Mouse (Mus musculus) lung, adult 10 weeks (tissue): ENCODE data around the gene Gm49373. TPM values are rescaled to one million over a fixed set of nuclear protein-coding genes. Genes with fewer than 3 reads are reported as not detected.

Source experiments
- polyA plus RNA-seq: library from polyadenylated mRNA; stranded (reverse); fragments of 350-450 nt; fragmentation: Illumina TruSeq; extraction: RNeasy Lipid Tissue Mini Kit (QIAGEN cat#74804); gene quantifications from one replicate; pipeline ENCODE4 v1.2.3, GENCODE M21; 2014; ENCODE audit warnings: low read depth, low replicate concordance; ENCODE audit not compliant: insufficient read depth

Gm49373 gene
- 0.21 TPM for polyA plus RNA-seq

DNA sequence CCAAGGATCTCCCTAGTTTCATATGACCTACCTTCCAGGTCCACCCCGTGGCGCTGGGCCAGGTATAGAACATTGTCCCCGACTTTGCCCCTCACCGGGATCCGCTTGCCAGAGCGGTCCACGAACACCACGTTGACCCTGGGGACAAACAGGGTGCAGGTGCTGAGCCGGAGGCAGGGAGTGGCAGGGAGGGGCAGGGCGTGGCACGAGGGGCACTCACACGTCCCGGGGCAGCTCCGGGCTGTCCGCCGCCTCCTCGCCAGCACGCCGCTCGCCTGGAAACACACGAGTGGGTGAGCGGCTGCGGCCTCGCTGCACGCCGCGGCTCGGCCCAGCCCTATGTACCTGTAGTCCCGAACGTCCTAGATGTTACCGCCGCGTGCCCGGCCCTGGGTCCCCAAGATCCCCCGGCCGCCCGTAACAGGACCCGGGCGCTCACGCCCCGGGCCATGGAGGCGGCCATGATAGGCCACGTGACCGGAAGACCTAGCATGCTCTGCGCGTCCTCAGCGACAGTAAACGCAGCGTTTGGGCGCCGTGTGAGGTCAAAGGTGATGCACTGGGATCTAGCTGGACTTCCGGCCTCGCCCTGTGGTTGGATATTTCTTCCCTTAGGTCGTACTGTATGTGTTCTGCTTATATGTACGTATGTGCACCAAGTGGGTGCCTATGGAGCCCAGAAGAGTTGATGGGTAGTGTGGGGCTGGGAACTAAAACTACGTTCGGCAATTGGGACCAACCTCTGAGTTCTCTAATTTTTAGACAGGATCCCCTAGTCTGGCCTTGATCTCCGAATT, at the start of gene Gm49373, which contains the start of gene Fdx1l:
Gm49373 (minus strand) TSS at position 53 of the 797 bp plus-strand sequence.
Fdx1l (minus strand) TSS at position 571 of the 797 bp plus-strand sequence.

DNA sequence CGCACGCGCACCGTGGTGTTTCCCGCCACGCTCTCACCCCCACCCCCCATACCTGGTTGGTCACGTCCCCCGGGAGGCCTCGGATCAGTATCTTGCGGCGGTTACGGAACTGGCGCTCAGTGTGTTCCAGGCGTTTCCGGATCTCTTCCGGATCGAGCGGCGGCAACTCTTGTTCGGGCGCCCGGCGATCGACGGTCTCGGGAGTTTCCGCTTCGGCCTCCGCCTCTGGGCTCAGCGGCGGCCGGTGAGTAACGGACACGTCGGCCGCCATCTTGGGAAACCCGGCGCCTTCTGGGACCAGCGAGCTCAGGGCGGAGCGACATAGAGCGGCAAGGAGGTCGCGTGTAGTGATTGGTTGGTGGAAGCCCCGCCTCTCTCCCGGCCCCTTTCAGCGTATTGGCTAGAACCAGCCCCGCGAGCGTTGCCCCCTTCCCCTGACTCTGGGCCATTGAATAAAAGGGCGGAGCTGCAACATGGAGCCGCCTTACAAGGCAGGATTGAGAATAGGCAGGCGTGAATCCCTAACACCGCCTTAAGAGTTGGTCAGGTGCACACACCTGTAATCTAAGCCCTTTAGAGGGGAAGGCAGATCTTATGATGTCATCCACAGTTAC, 18.9 kb upstream of the Gm49373 start, which contains the start of the genes Gm38431 and Raver1:
Gm38431 (minus strand) TSS at position 291 of the 614 bp plus-strand sequence.
Raver1 (minus strand) TSS at position 302 of the 614 bp plus-strand sequence.

DNA sequence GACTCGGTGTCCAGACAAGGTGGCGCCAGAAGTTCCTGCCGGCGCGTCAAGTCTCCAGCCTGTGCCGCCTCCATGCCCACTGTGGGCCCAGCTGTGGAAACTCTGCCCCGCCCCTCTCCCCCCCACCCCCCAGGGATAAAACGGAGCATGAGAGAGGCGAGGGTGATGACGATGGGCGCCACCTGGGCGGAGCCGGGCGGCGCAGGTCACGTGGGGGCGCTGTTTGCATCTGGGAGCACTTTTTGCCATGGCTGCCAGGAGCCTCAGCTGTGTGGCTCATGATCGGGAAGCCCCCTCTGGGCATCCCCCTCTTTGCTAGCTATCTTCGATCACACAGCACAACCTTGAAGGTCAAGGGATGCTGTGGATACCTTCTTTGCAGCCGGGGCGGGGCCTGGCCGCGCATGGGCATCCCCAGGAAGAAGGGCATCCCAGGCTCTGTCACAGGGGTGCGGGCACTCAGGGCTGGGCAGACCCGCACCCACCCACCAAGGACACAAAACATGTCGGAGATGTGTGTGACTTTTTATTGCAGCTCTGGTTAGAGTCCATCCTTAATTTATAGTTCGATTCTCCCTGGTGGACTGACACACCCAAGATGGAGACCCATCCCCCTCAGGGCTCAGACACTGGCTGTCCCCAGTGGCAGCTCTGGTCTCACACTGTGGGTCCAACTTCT, 5.8 kb downstream of the Gm49373 start, which contains the start of gene Zglp1:
Zglp1 (minus strand) TSS at position 88 of the 679 bp plus-strand sequence.

DNA sequence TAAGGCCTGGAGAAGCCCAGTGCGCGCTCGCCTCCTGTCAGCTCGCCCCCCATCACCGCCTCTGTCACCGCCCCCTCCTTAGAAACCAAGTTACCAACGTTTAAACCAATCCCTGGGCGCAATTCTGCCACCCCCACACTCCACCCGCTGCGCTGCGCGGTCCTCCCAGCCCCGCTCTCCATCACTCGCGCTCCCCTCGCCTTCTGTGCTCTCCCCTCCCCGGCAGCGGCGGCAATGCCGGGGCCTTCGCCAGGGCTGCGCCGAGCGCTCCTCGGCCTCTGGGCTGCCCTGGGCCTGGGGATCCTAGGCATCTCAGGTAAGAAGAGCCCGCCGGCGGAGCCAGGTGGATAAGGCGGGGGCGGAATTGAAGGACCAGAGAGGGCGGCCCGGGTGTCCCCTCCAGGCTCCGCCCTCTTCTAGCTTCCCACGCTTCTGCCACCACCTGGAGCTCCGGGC, 41.0 kb downstream of the Gm49373 start, which contains the start of gene Icam5:
Icam5 (plus strand) TSS at position 178 of the 456 bp plus-strand sequence.

DNA sequence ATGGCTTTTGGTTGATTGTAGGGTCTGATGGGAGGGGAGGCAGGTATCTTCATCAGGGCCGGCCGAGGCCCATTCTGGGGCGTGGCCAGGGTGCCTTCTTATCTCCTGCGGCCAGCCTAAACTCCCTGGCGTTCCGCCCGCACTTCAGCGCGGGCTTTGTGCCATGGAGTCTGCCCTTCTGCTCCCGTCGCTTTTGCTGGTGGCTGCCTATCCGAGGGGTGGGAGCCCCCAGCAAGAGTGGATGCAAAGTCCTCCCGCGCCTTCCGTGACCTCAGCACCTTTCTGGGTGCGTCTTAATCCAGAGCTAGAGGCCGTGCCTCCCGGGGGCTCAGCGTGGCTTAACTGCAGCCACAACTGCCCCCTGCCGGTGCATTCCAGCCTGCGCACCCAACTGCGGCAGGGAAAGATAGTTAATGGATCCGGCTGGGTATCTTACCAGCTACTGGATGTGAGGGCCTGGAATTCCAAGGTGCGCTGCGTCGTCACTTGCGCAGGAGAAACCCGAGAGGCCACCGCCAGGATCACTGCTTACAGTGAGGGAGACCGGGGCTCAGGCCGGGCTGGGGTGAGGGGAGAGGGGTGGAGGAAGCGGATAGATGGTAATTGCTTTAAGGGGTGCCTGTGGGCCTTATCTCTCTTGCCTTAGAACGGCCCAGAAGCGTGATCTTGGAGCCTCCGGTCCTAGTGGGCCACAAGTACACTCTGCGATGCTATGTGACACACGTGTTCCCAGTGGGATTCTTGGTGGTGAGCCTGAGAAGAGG, 43.4 kb downstream of the Gm49373 start, which contains the start of gene Icam4:
Icam4 (plus strand) TSS at position 83 of the 764 bp plus-strand sequence.

DNA sequence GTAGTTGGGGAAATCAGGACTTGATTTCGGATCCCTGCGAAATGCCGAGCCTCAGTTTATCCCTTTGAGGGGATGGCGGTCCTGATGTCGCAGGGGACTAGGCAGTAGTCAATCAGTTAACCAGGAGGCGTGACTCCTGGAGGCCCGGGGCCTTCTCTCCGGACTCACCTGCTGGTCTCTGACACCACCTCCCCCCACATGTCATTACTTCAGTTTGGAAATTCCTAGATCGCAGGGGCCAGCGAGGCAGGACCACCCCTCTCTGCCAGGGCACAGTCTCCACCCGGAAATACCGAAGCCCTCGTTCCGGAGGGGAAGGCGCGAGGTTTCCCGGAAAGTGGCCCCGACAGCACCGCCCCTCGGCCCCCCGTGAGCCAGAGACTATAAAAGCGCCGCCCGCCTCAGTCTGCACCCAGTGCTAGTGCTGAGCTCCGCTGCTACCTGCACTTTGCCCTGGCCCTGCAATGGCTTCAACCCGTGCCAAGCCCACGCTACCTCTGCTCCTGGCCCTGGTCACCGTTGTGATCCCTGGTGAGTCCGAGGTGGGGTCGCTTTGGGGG, 57.2 kb downstream of the Gm49373 start, which contains the start of gene Icam1:
Icam1 (plus strand) TSS at position 415 of the 560 bp plus-strand sequence.

Other genes starting within 250 kb of the Gm49373 start
- 17.4 TPM for gene A230050P20Rik, start 204.5 kb downstream of the Gm49373 start, polyA plus RNA-seq
- gene Angptl6, start 193.4 kb downstream of the Gm49373 start, polyA plus RNA-seq, result 2.2 TPM
- 15.0 TPM for gene Ppan, start 184.9 kb downstream of the Gm49373 start, polyA plus RNA-seq
- 123 TPM for gene Eif3g, start 174.5 kb downstream of the Gm49373 start, polyA plus RNA-seq
- 8.6 TPM for gene Dnmt1, start 113.2 kb downstream of the Gm49373 start, polyA plus RNA-seq
- gene S1pr2, start 96.3 kb downstream of the Gm49373 start, polyA plus RNA-seq, result 8.2 TPM
- gene Mrpl4, start 70.4 kb downstream of the Gm49373 start, polyA plus RNA-seq, result 54.9 TPM
- 159 TPM for gene Icam1, start 57.1 kb downstream of the Gm49373 start, polyA plus RNA-seq
- 1.6 TPM for gene Icam4, start 43.7 kb downstream of the Gm49373 start, polyA plus RNA-seq
- 0.12 TPM for gene Icam5, start 41.0 kb downstream of the Gm49373 start, polyA plus RNA-seq
- gene Zglp1, start 6.0 kb downstream of the Gm49373 start, polyA plus RNA-seq, result not detected
- 40.1 TPM for gene Fdx1l, start 518 bp upstream of the Gm49373 start, polyA plus RNA-seq
- gene Gm38431, start 18.9 kb upstream of the Gm49373 start, polyA plus RNA-seq, result 0.10 TPM
- 17.8 TPM for gene Raver1, start 18.9 kb upstream of the Gm49373 start, polyA plus RNA-seq
- 9.4 TPM for gene Tyk2, start 58.1 kb upstream of the Gm49373 start, polyA plus RNA-seq
- gene Cdc37, start 76.9 kb upstream of the Gm49373 start, polyA plus RNA-seq, result 99.3 TPM
- 3.4 TPM for gene Pde4a, start 92.6 kb upstream of the Gm49373 start, polyA plus RNA-seq
- 24.3 TPM for gene Keap1, start 166.3 kb upstream of the Gm49373 start, polyA plus RNA-seq
- gene S1pr5, start 175.3 kb upstream of the Gm49373 start, polyA plus RNA-seq, result 1.3 TPM
- gene Atg4d, start 192.2 kb upstream of the Gm49373 start, polyA plus RNA-seq, result 25.0 TPM
- gene Kri1, start 214.9 kb upstream of the Gm49373 start, polyA plus RNA-seq, result 18.5 TPM
- 20.3 TPM for gene Cdkn2d, start 218.3 kb upstream of the Gm49373 start, polyA plus RNA-seq
- gene Ap1m2, start 239.2 kb upstream of the Gm49373 start, polyA plus RNA-seq, result 27.2 TPM
- 118 TPM for gene Slc44a2, start 247.6 kb upstream of the Gm49373 start, polyA plus RNA-seq